Mouse (Mus musculus) stomach, embryonic 16.5 days (tissue): ENCODE data around the gene Gm8362. TPM values are rescaled to one million over a fixed set of nuclear protein-coding genes. Genes with fewer than 3 reads are reported as not detected.
"Not testable (repeated sequence)": the region's sequence is repeated elsewhere in the genome, so short reads cannot be mapped to it uniquely, and the experiment has no call there.

Experiments used
- ATAC-seq: fragments of 200-750 bp; cut with Nextera tagmentation; 2 replicates; pipeline ENCODE4 v1.8.0; 2017; ENCODE audit warnings: moderate number of reproducible peaks, moderate TSS enrichment; ENCODE audit not compliant: insufficient read depth, low FRiP score
- H3K27ac ChIP-seq: fragments of 300-500 bp; sonication (generic); 2 replicates; pipeline ENCODE4 v1.5.1; 2014; ENCODE audit warnings: low read length
- H3K27me3 ChIP-seq: fragments of 300-500 bp; sonication (generic); 2 replicates; pipeline ENCODE4 v1.6.1; 2014; ENCODE audit warnings: low read length, control low read depth, mixed read lengths; ENCODE audit not compliant: control insufficient read depth, insufficient read depth
- H3K36me3 ChIP-seq: fragments of 300-500 bp; sonication (generic); 2 replicates; pipeline ENCODE4 v1.6.1; 2014; ENCODE audit warnings: low read length; ENCODE audit not compliant: control insufficient read depth, insufficient read depth
- H3K4me1 ChIP-seq: fragments of 300-500 bp; sonication (generic); 2 replicates; pipeline ENCODE4 v1.6.1; 2014; ENCODE audit warnings: low read length, control low read depth, mixed read lengths; ENCODE audit not compliant: control insufficient read depth, insufficient read depth
- H3K4me2 ChIP-seq: fragments of 300-500 bp; sonication (generic); 2 replicates; pipeline ENCODE4 v1.6.1; 2014; ENCODE audit warnings: low read depth, low read length, mixed read lengths
- H3K4me3 ChIP-seq: fragments of 300-500 bp; sonication (generic); replicated peaks from 2 replicates; pipeline ENCODE4 v1.5.1; 2014; ENCODE audit warnings: mild to moderate bottlenecking, low read length
- H3K9ac ChIP-seq: fragments of 300-500 bp; sonication (generic); 2 replicates; pipeline ENCODE4 v1.6.1; 2014; ENCODE audit warnings: low read length
- H3K9me3 ChIP-seq: fragments of 300-500 bp; sonication (generic); replicated peaks from 2 replicates; pipeline ENCODE4 v1.6.1; 2016; ENCODE audit warnings: low read length, control low read depth; ENCODE audit not compliant: control insufficient read depth
- WGBS: fragments of 180-500 bp; shearing (Covaris S2); extraction: QIAGEN DNeasy Blood & Tissue Kit; methylation state at CpG from one replicate; pipeline ENCODE4 v1.1.7; 2014; 5-methylcytosine and 5-hydroxymethylcytosine counted together
- polyA plus RNA-seq: library from polyadenylated mRNA; unstranded; fragments of >200 nt; fragmentation: Nextera tagmentation; extraction: Ambion mirVana; gene quantifications from 2 replicates; pipeline ENCODE4 v1.2.1, GENCODE M21; 2015

Gene Gm8362
- not detected in 2 replicates for polyA plus RNA-seq

- not testable (repeated sequence) for H3K4me2 ChIP-seq, H3K9me3 ChIP-seq, H3K36me3 ChIP-seq, H3K4me1 ChIP-seq, ATAC-seq, H3K27ac ChIP-seq, H3K27me3 ChIP-seq, H3K9ac ChIP-seq, H3K4me3 ChIP-seq
- no CpG with 5 or more reads among the region's 1 CpGs for WGBS
Measured at GRCm38 (mm10) chr14:6774311-6774710, at the start of gene Gm8362. Gm8362 (minus strand) TSS chr14:6774411.

- H3K4me2 ChIP-seq, H3K9me3 ChIP-seq, H3K27ac ChIP-seq, H3K36me3 ChIP-seq, H3K27me3 ChIP-seq, H3K4me1 ChIP-seq, H3K4me3 ChIP-seq, ATAC-seq, H3K9ac ChIP-seq: not testable (repeated sequence)
- 85% methylated on average over 3 of the region's 3 CpGs for WGBS
Measured at GRCm38 (mm10) chr14:6823297-6823696, 49.1 kb upstream of the Gm8362 start.

- H3K27me3 ChIP-seq, H3K36me3 ChIP-seq, H3K4me1 ChIP-seq, H3K9ac ChIP-seq, H3K27ac ChIP-seq, ATAC-seq, H3K9me3 ChIP-seq: not testable (repeated sequence)
- Histone ChIP-seq H3K4me3 (peak overlapping the region; percentile 37), H3K4me2 (0 out of 2 replicates have a peak overlapping the region, but pooled peaks have one; percentile 39)
- 0% methylated on average over 4 of the region's 13 CpGs for WGBS
Measured at GRCm38 (mm10) chr14:6757231-6757536, 17.0 kb downstream of the Gm8362 start.

- Histone ChIP-seq H3K9ac (peak overlapping the region; percentile 39; the same call in 1 of the 2 replicates), H3K4me2 (peak overlapping the region; percentile 39; the same call in 1 of the 2 replicates), H3K4me3 (peak overlapping the region; percentile 37)
- H3K4me1 ChIP-seq, H3K27me3 ChIP-seq, H3K27ac ChIP-seq, ATAC-seq, H3K9me3 ChIP-seq, H3K36me3 ChIP-seq: not testable (repeated sequence)
- 0% methylated on average over 26 of the region's 67 CpGs for WGBS
Measured at GRCm38 (mm10) chr14:6756384-6757230, 17.6 kb downstream of the Gm8362 start.

- not testable (repeated sequence) for H3K9ac ChIP-seq, H3K27me3 ChIP-seq, H3K4me1 ChIP-seq, H3K36me3 ChIP-seq, H3K4me3 ChIP-seq, H3K27ac ChIP-seq, ATAC-seq, H3K9me3 ChIP-seq, H3K4me2 ChIP-seq
- WGBS = no CpG with 5 or more reads among the region's 2 CpGs
Measured at GRCm38 (mm10) chr14:6742232-6742631, 32.0 kb downstream of the Gm8362 start, which contains the start of gene Gm3636. Gm3636 (minus strand) TSS chr14:6742332.

GRCm38 (mm10) chr14:6720151-6720550 lies 54.1 kb downstream of the Gm8362 start, which contains the start of gene Gm8050:
Gm8050 (minus strand) TSS chr14:6720251.
- not testable (repeated sequence) for H3K27ac ChIP-seq, H3K4me3 ChIP-seq, H3K9ac ChIP-seq, H3K36me3 ChIP-seq, H3K4me2 ChIP-seq, H3K4me1 ChIP-seq, H3K27me3 ChIP-seq, H3K9me3 ChIP-seq, ATAC-seq
- WGBS = no CpG with 5 or more reads among the region's 2 CpGs

Other genes with a start within 250 kb of the Gm8362 start
- not detected in 2 replicates for gene Gm8356, start 237.1 kb downstream of the Gm8362 start, polyA plus RNA-seq
- not detected in 2 replicates for gene Gm3629, start 183.8 kb downstream of the Gm8362 start, polyA plus RNA-seq
- gene Gm3460, start 152.0 kb downstream of the Gm8362 start, polyA plus RNA-seq = not detected in 2 replicates
- gene Gm10251, start 90.2 kb downstream of the Gm8362 start, polyA plus RNA-seq = not detected in 2 replicates
- not detected in 2 replicates for gene Gm8050, start 54.2 kb downstream of the Gm8362 start, polyA plus RNA-seq
- 2.5 and 3.4 TPM in 2 replicates for gene Gm3636, start 32.1 kb downstream of the Gm8362 start, polyA plus RNA-seq
- gene Gm3642, start 65.9 kb upstream of the Gm8362 start, polyA plus RNA-seq = not detected in 2 replicates
- 0.75 and 1.1 TPM in 2 replicates for gene Gm3667, start 115.6 kb upstream of the Gm8362 start, polyA plus RNA-seq
- not detected in 2 replicates for gene Gm6356, start 199.4 kb upstream of the Gm8362 start, polyA plus RNA-seq